Comparison of ENCODE assay signal across 31 mouse cellular contexts in the genomic region with DNA sequence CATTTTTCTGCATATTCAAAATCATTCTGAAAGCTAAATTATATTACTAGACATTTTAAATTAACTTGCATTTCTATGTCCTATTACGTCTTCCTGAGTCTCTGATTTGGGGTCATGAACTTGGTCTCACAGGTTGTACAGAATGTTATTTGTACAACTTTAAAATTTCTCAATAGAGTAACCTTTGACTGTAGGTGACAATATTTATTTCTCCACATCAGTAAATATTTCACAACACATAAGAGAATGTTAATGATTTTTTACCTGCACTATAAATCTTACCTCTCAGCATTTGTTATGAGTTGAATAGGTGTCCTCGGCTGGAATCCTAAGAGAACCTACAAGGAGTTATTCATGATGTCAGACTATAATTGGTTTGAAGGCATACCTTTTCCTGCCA. TPM values are rescaled to one million over a fixed set of nuclear protein-coding genes. Genes with fewer than 3 reads are reported as not detected.
"Had no signal": no experiment of that assay in that cellular context is flagged by ENCODE, and none has a peak within 500 bp of the region (broad histone marks: within the 10 kb centered on the region; RNA-seq: fewer than 3 reads in every experiment).

A gene (plus strand): TSS at position 301 of the 400 bp plus-strand sequence.

RNA-seq across cellular contexts. Expression of the gene that starts here (rescaled TPM):
- total RNA-seq: common myeloid progenitor, adult 5-6 weeks; forebrain, postnatal 0 days; gastrocnemius, adult 18-20 months; gastrocnemius, adult 2 months; gastrocnemius, adult 8-10 months; gastrocnemius, postnatal 10 days; gastrocnemius, postnatal 14 days; gastrocnemius, postnatal 25 days; gastrocnemius, postnatal 36 days; gastrocnemius, postnatal 4 days; granulocyte monocyte progenitor cell, adult 5-6 weeks; heart, adult 18-20 months; heart, adult 2 months; heart, adult 8-10 months had no signal
- polyA plus RNA-seq: cortical plate, adult 2 months; embryonic facial prominence, embryonic 10.5 days; embryonic facial prominence, embryonic 11.5 days; embryonic facial prominence, embryonic 12.5 days; embryonic facial prominence, embryonic 13.5 days; embryonic facial prominence, embryonic 14.5 days; embryonic facial prominence, embryonic 15.5 days; erythroblast, embryonic 14.5 days; forebrain, embryonic 10.5 days; forebrain, embryonic 11.5 days; forebrain, embryonic 12.5 days; forebrain, embryonic 13.5 days; forebrain, embryonic 14.5 days; forebrain, embryonic 15.5 days; forebrain, embryonic 16.5 days; forebrain, postnatal 0 days; frontal cortex, adult 2 months; gonadal fat pad, adult 2 months; heart, adult 2 months had no signal
